Mouse (Mus musculus): ENCODE results near the gene 4931428F04Rik.
A peak's percentile ranks its signal among the peaks of the same experiment; 100 is the strongest.
"Not testable (repeated sequence)": the region's sequence is repeated elsewhere in the genome, so short reads cannot be mapped to it uniquely, and the experiment has no call there.

4931428F04Rik gene

GRCm38 (mm10) chr8:105307670-105308069 lies 18.0 kb upstream of the 4931428F04Rik start:
- DNase-seq (ENCODE audit: low spot score in 2 of 2) = no peak

GRCm38 (mm10) chr8:105306146-105306691 lies 16.6 kb upstream of the 4931428F04Rik start:
- no peak for DNase-seq (ENCODE audit: low spot score in 2 of 2)

GRCm38 (mm10) chr8:105305211-105306145 lies 15.8 kb upstream of the 4931428F04Rik start, which contains the start of gene Elmo3:
Gene Elmo3, plus strand, starts transcription at chr8:105305601.
- DNase-seq (ENCODE audit: low spot score in 2 of 2) = no peak

DNA sequence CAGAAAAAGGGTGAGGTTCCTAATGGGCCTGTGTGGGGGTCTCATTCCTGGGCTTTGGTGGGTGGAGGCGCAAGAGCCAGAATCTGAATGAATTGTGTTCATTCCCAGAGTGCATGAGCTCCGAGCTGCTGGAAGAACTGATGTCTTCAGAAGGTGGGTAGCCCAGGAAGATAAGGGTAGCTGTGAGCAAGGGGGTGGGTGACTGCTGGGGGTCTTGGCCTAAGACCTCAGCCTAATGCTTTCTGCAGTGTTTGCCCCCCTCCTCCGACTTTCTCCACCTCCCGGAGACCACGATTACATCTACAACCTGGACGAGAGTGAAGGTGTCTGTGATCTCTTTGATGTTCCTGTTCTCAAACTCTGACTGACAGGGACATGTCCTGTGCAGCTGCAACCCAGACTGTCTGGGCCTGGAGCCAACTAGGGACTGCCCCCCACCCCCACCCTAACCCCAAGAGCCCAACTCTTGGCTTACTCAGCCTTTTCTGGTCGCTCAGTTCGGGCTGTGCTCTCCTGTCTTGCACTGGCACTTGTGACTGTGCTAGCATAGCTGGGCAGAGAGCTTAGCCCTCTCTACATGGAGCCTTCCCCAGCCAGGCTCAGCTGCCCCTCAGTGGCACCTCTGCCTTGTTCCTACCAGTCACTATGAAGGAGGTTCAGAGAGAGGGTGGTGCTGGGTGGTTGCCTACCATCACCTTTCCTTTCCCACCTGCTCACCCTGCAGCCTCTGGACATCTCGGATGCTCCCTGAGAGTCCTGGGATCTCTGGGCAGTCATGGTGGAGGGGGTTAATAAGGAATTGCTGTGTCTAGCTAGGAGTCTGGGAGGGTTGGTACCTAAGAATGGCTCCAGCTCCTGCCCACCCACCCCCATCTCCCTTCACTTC lies 14.9 kb upstream of the 4931428F04Rik start:
- no peak for DNase-seq (ENCODE audit: low spot score in 2 of 2)

DNA sequence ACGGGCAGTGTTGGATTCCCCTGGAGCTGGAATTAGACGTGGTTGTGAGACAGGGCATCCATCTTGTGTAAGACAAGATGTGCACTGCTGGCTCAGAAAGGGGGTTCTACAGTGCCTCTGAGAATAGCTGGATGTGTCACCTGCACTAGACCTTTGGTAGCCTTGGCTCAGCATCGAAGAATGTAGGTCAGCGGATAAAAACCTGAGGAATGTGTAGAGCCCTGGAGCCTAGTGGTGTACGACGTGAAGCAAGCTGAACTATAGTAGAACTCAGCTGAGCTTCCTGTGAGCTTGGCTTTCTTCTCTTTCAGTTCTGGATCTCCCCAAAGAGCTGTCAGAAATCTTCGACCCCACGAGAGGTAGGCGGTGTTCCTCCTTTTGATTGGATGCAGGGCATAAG lies 14.2 kb upstream of the 4931428F04Rik start:
- DNase-seq (ENCODE audit: low spot score in 2 of 2) = no peak

- DNase-seq (ENCODE audit: low spot score in 2 of 2) = no peak
These were observed 13.7 kb upstream of the 4931428F04Rik start for GRCm38 (mm10) chr8:105303396-105303795.

DNA sequence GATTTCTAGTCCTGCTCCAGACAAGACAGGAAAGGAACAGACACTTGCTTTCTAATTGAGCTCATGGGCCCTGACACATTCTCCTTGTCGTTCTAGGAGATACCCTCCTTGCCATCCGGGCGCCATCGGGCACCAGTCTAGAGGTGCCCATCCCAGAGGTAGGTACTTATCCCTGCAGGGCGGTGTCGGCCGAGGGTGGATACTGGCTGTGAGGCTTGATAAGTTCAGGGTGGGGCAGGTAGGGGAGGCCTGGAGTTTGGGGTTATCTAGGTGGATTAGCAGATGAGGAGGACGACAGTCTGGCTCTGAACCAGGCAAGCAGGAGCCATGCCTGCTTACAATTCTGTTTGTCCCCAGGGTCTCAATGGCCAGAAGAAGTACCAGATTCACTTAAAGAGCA lies 10.3 kb upstream of the 4931428F04Rik start:
- DNase-seq (ENCODE audit: low spot score in 2 of 2) = no peak

GRCm38 (mm10) chr8:105298351-105299252 lies 8.9 kb upstream of the 4931428F04Rik start:
- no peak for DNase-seq (ENCODE audit: low spot score in 2 of 2)

DNA sequence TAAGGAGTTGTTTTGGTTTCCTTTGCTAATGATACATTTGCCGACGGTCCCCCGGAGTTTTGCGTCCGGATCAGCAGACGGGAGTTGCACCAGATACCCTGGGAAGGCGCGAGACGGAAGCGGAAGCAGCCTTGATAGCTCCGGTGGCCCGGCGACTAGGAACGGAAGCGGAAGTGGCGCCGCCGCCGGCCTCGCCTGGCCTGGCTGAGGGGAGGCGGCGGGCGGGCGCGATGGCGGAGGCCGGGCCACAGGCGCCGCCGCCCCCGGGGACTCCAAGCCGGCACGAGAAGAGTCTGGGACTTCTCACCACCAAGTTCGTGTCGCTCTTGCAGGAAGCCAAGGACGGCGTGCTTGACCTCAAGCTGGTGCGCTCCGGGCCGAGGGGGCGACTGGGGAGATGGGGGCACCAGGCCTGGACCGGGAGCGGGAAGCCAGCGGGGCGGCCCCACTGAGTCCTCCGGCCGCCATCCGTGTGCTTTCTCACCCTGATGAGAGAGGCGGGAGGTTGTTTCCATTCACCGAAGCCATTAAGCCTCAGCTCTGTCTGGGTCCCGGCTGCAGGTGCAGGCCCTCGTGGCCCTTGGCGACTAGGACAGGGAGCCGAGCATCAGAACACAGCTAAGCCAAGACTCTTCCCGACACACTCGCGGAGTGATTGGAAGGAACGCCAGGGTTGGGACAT lies 8.0 kb upstream of the 4931428F04Rik start, which contains the start of gene E2f4:
TSS of gene E2f4 (plus strand) at position 153 of the 682 bp plus-strand sequence.
- peak; percentile 93 for DNase-seq (ENCODE audit: low spot score in 2 of 2)

- peak in 1 of 2 experiments; percentile 48 for DNase-seq (ENCODE audit: low spot score in 2 of 2)
These were observed 6.4 kb upstream of the 4931428F04Rik start, which contains the start of gene Exoc3l for GRCm38 (mm10) chr8:105295895-105296573. Gene Exoc3l, minus strand, starts transcription at chr8:105296101.

DNA sequence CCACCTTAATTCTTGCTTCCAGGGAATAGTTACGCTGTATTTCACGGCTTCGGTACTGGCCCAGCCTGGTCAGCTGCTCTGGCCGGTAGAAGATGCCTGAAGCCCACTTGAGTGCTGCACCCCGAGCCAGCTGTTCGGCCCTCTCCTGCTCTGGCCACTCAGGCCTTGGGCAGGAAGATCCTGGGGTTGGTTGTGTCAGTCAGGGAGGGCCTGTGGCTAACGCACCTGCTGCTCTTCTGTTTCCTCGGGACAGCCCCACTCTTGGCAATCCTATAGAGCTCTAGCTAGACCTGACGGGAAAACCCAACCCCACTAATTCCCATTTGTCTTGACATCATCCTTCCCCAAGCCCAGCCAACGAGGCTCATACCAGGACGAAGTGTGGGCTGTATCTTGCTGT lies 5.6 kb upstream of the 4931428F04Rik start:
- no peak for DNase-seq (ENCODE audit: low spot score in 2 of 2)

GRCm38 (mm10) chr8:105294776-105295175 lies 5.1 kb upstream of the 4931428F04Rik start:
- DNase-seq (ENCODE audit: low spot score in 2 of 2) = no peak

GRCm38 (mm10) chr8:105293405-105293804 lies 3.7 kb upstream of the 4931428F04Rik start:
- no peak for DNase-seq (ENCODE audit: low spot score in 2 of 2)

- DNase-seq (ENCODE audit: low spot score in 2 of 2) = no peak
These were observed 2.8 kb upstream of the 4931428F04Rik start for GRCm38 (mm10) chr8:105292471-105292870.

DNA sequence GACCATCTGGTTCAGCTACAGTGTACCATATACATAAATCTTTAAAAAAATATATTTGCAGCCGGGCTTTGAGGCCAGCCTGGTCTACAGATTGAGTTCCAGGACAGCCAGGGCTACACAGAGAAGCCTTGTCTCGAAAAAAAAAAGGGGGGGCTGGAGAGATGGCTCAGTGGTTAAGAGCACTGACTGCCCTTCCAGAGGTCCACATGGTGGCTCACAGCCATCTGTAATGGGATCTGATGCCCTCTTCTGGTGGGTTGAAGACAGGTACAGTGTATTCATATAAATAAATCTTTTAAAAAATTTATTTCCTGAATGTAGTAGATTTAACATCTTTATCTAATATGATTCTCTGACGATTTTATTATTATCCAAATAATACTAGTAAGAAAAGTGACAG lies 2.1 kb upstream of the 4931428F04Rik start:
- not testable (repeated sequence) for DNase-seq (ENCODE audit: low spot score in 2 of 2)

GRCm38 (mm10) chr8:105291364-105291763 lies 1.7 kb upstream of the 4931428F04Rik start:
- DNase-seq (ENCODE audit: low spot score in 2 of 2) = not testable (repeated sequence)

- DNase-seq (ENCODE audit: low spot score in 2 of 2) = peak; percentile 65 to 82
These were observed 1.1 kb upstream of the 4931428F04Rik start for GRCm38 (mm10) chr8:105290554-105291314.

DNA sequence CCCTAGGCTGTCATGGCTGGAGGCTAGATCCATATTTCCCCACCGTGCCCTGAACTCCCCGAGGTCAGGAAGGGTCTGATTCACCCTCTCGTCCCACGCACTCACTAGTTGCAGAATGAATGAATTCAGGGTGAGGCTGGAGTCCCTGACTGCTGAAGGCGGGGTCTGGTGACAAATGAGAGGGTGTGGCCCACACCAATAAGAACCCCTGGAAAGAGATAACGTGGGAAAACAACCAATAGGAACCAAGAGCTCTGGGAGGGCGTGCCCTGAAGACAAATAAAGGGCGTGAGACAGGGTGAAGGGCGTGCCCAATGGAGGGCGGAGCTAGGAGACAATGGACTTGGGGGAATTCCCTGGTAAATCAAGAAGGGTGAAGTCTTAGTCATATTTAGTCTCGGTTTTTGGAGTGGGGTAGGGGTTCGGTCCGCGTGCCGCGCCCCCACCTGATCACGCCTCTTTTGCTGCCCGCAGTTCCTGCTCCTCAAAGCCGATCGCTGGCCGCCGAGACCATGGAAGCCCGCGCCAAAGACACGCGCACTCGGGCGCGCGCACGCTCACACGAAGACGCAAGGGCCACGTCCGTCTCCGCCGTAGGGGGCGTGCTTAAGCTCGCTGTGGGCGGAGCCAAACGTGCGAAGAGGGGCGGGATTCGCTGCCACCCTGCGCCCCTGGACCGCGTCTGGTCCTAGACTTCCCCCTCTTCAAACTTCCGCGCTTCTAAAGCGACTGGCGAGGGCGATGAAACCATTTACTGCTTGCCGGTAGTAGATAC lies 519 bp downstream of the 4931428F04Rik start:
- peak; percentile 91 to 92 for DNase-seq (ENCODE audit: low spot score in 2 of 2)

Data from heart, adult 9 months (tissue).